Mouse (Mus musculus): ENCODE data around the gene Ythdf2. TPM values are rescaled to one million over a fixed set of nuclear protein-coding genes. Genes with fewer than 3 reads are reported as not detected.

Gene Ythdf2
- total and polyA plus RNA-seq, 3 experiments: 80.4 to 979 (median 103) TPM

- Histone ChIP-seq H3K27ac (ENCODE audit: control insufficient read depth, low read depth, low read length) (no peak overlapping the region), H3K36me3 (ENCODE audit: control insufficient read depth in 1 of 2, insufficient read depth in 2 of 2, low read length in 2 of 2) (peaks cover 0 to 23% of the 10 kb centered on the region in 2 experiments; a peak in 2 of 4 replicates), H3K9ac (ENCODE audit: control insufficient read depth, low read depth, low read length, poor library complexity, severe bottlenecking) (no peak overlapping the region), H3K4me1 (ENCODE audit: control insufficient read depth in 1 of 2, insufficient read depth in 2 of 2, low read length in 2 of 2) (peaks cover 9 to 23% of the 10 kb centered on the region in 2 experiments; a peak in 3 of 4 replicates), H3K79me2 (ENCODE audit: control insufficient read depth, insufficient read depth, low read length, poor library complexity) (peaks cover 42% of the 10 kb centered on the region), H3K27me3 (ENCODE audit: control insufficient read depth in 1 of 2, insufficient read depth in 2 of 2, low read length in 2 of 2) (no peaks in the 10 kb centered on the region), H3K9me3 (replicated peaks; ENCODE audit: insufficient read depth, low read length) (no peaks in the 10 kb centered on the region), H3K4me3 (ENCODE audit: control insufficient read depth in 1 of 2, insufficient read depth in 1 of 2, low read depth in 2 of 2, low read length in 2 of 2) (no peak overlapping the region)
- no peak for DNase-seq (ENCODE audit: low read depth, low spot score)
- TF ChIP-seq TBP (IDR thresholded peaks at IDR 0.05; ENCODE audit: low read depth, low read length): no peak
- TF ChIP-seq ETS1 (IDR thresholded peaks at IDR 0.05; ENCODE audit: low read depth, low read length): no peak
- no peak for TF ChIP-seq CHD2 (IDR thresholded peaks at IDR 0.05; ENCODE audit: low read length)
- TF ChIP-seq E2F4 (IDR thresholded peaks at IDR 0.05; ENCODE audit: borderline replicate concordance, low read depth, low read length): no peak
- no peak for TF ChIP-seq BHLHE40 (IDR thresholded peaks at IDR 0.05; ENCODE audit: borderline replicate concordance, low read depth, low read length)
Measured at GRCm38 (mm10) chr4:132259248-132259647, 47.1 kb upstream of the Ythdf2 start.

DNA sequence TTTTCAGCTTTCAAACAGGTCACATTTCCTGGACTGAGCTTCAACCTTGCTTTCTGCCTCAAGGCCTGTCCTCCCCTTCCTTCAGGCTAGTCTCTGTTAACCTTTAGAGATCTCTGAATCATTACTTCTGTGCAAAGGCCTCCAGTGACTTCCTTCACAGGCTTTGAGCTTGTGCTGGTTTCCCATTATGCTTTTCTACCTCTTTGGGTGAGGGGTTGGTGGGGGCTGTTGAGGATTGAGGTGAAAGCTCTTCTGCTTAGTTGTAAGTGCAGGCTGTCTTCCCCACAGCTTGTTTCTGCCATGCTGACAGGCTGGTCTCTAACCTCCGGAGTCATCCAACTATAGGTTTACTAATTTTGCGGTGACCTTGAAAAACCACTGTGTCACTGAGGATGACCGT lies 44.3 kb upstream of the Ythdf2 start:
- H3K27ac ChIP-seq (ENCODE audit: control insufficient read depth, low read depth, low read length): no peak overlapping the region
- no peak for DNase-seq (ENCODE audit: low read depth, low spot score)
- H3K9ac ChIP-seq (ENCODE audit: control insufficient read depth, low read depth, low read length, poor library complexity, severe bottlenecking): no peak overlapping the region
- no peaks in the 10 kb centered on the region for H3K27me3 ChIP-seq (ENCODE audit: control insufficient read depth in 1 of 2, insufficient read depth in 2 of 2, low read length in 2 of 2)
- peaks cover 11 to 22% of the 10 kb centered on the region in 2 experiments for H3K4me1 ChIP-seq (ENCODE audit: control insufficient read depth in 1 of 2, insufficient read depth in 2 of 2, low read length in 2 of 2)
- peaks cover 37% of the 10 kb centered on the region for H3K79me2 ChIP-seq (ENCODE audit: control insufficient read depth, insufficient read depth, low read length, poor library complexity)
- TF ChIP-seq KAT2A (conservative IDR thresholded peaks at IDR 0.05; ENCODE audit: low read depth, low read length): no peak
- no peak for TF ChIP-seq ZNF384 (IDR thresholded peaks at IDR 0.05; ENCODE audit: low read depth, low read length)
- no peak for TF ChIP-seq ELF1 (IDR thresholded peaks at IDR 0.05; ENCODE audit: low read depth, low read length)
- no peak for TF ChIP-seq MAZ (IDR thresholded peaks at IDR 0.05; ENCODE audit: low read depth, low read length)
- no peak for TF ChIP-seq CHD1 (IDR thresholded peaks at IDR 0.05; ENCODE audit: low read depth, low read length)
- no peak for TF ChIP-seq ETS1 (IDR thresholded peaks at IDR 0.05; ENCODE audit: low read depth, low read length)
- TF ChIP-seq GABPA (IDR thresholded peaks at IDR 0.05; ENCODE audit: low read depth, low read length): no peak
- no peak for TF ChIP-seq CTCF (IDR thresholded peaks at IDR 0.05 in 2 of 3, conservative IDR thresholded peaks at IDR 0.05 in 1 of 3; ENCODE audit: control insufficient read depth in 1 of 3, insufficient read depth in 1 of 3, low read depth in 2 of 3, low read length in 3 of 3, poor library complexity in 1 of 3, severe bottlenecking in 1 of 3)
- TF ChIP-seq MEF2A (IDR thresholded peaks at IDR 0.05; ENCODE audit: extremely low read depth, insufficient replicate concordance, low read depth, low read length, poor library complexity, severe bottlenecking): no peak
- TF ChIP-seq HCFC1 (IDR thresholded peaks at IDR 0.05; ENCODE audit: low read depth, low read length): no peak
- TF ChIP-seq TCF12 (IDR thresholded peaks at IDR 0.05; ENCODE audit: low read depth, low read length): no peak
- peaks cover 0 to 20% of the 10 kb centered on the region in 2 experiments; a peak in 2 of 4 replicates for H3K36me3 ChIP-seq (ENCODE audit: control insufficient read depth in 1 of 2, insufficient read depth in 2 of 2, low read length in 2 of 2)
- no peaks in the 10 kb centered on the region for H3K9me3 ChIP-seq (replicated peaks; ENCODE audit: insufficient read depth, low read length)
- no peak overlapping the region for H3K4me3 ChIP-seq (ENCODE audit: control insufficient read depth in 1 of 2, insufficient read depth in 1 of 2, low read depth in 2 of 2, low read length in 2 of 2)

Measured in MEL (cell line).